Mouse (Mus musculus): Measurements from ENCODE around the gene Dyrk1a.

Dyrk1a gene

DNA sequence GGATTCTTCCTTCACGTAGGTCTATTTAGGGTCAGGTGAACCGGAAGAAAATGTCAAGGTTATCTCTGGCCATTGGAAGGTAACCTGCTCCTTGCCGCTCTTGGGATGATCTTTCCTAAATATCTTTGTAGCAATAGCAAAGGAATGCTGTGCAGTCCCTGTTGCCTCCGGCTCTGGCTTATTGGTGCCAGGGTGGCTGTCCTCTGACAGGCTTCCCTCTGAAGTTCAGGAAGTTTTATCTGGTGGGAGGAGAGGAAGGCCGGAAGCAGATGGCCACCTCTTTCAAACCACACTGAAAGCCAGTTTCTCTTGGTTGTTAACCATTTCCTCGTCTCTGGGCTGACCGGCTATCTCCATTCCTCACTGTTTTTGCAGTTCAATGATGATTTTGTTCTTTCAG lies 10.5 kb upstream of the Dyrk1a start:
- no peak for DNase-seq (ENCODE audit: low spot score in 2 of 2)

- DNase-seq (ENCODE audit: low spot score in 2 of 2): no peak
These were observed 10.0 kb upstream of the Dyrk1a start for GRCm38 (mm10) chr16:94559782-94560181.

- no peak for DNase-seq (ENCODE audit: low spot score in 2 of 2)
These were observed 9.2 kb upstream of the Dyrk1a start for GRCm38 (mm10) chr16:94560618-94561017.

DNA sequence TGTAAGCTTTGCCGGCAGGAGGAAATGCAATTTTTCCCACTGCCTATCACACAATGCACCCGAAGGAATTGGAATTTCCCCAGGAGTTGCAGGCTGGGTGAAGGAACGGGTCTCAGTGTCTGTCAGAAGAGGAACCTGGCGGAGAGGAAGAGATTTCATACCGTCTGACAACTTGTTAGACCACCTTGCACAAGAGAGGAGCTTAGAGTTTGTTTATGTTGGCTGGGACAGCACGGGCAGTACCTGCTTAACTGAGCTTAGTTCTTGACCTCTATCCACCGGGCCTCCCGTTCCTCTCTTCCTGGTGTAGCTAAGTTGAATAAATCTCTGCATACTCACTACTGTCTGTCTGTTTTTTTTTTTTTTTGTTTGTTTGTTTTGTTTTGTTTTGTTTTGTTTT lies 3.7 kb upstream of the Dyrk1a start:
- no peak for DNase-seq (ENCODE audit: low spot score in 2 of 2)

DNA sequence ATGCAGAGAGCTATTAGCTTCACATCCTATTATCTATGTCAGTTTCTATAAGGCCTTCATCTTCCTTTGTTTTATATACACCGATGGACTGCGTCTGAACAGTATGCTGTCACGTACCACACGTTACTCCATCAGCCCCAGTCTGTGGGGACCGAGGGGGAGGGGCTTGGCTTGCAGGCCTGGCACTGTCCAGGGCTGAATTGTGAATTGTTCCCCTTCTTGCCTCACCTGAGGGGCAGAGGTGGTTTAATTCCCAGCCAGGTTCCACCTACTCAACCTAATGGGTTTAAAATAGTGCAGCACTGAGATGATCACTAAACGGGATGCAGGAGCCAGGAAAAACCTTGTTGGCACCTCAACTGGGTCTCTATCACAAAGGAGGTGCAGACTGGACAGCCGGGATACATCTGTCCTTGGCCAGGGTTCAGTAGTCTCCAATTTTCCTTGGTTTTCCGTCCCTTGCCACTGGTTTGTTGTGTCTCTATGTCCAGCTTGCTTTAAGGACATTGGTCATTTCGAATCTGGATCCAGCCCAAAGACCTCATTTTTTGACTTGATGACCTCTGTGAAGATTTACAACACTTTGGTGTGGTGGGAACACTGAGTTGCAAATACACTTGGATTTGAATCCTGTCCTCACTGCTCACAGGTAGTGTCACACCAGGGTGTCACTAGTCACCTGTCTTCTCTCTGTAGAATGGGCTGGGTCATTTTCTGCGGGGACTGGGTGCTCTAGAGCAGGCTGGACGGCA lies 2.8 kb upstream of the Dyrk1a start:
- no peak for DNase-seq (ENCODE audit: low spot score in 2 of 2)

- no peak for DNase-seq (ENCODE audit: low spot score in 2 of 2)
These were observed 2.1 kb upstream of the Dyrk1a start for GRCm38 (mm10) chr16:94567751-94568150.

DNA sequence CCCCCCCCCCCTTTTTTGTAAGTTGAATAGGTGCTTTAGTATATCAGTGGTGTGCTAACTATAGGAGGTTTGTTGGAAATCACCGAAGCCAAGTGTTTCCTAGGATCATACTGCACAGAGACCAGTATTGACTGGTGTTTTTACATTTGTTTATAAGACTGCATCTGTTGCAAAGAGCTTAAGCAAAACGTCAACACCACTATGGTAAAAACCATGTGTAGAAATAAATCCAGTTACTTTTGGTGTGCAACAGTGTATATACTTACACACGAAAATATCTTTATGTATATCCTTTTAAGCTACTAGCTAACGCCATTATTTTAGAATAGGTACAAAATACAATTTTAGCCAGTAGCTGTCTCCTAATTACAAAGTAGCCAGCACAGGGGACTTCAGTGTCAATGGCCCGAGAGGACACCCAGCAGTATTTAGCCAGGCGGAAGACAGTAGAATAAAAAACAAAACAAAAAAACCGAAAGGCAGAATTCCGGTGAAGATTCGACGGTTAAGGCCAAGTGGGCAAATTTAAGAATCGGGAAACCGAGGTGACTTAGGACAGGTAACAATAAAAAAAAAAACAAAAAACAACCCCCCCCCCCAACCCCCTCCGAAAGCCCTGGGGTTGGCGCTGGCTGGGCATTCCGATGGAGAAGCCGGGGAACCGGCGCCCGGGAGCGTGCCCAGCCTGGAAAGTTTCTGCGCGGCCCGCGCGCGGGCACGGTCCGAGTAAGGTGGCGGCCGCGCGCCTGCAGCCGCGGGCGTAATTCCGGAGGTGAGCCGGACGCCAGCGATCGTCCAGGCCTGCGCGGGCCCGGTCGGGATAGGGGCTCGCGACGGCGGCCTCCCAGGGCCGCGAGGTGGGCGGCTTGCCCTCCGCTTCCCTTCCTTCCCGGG lies 1.2 kb upstream of the Dyrk1a start:
- DNase-seq (ENCODE audit: low spot score in 2 of 2): peak; percentile 49 to 62

DNA sequence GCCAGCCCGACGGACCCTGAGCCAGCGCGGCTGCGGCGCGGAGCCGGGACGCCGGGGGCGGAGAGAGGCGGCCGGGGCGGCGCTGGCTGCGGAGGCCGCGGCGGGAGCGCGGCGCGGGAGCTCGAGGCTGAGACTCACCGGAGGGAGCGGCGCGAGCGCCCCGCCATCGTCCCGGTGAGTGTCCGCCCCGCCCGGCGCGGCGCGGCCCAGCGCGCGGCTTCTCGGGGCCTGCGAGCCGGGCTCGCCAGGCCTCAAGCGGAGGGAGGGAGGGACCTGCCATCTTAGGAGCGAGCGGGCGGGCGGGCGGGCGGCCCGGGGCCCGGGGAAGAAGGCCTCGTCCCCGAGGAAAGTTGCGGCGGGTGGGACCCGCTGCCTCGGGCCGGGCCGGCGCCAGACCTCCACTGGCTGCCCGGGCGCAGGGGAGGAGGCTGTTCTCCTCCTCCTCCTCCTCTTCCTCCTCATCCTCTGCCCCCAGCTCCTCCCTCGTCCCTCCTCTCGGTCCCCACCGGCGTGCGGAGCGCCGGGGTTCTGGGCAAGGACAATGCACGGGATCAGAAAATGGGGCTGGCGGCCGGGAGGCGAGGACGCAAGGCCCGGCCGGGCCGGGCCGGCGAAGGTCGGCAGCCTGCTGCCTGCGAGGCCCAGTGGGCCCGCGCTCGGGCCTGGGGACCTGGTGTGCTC lies 691 bp downstream of the Dyrk1a start:
- DNase-seq (ENCODE audit: low spot score in 2 of 2): peak; percentile 19 to 28

- DNase-seq (ENCODE audit: low spot score in 2 of 2): no peak
These were observed 1.5 kb downstream of the Dyrk1a start for GRCm38 (mm10) chr16:94571111-94571993.

DNA sequence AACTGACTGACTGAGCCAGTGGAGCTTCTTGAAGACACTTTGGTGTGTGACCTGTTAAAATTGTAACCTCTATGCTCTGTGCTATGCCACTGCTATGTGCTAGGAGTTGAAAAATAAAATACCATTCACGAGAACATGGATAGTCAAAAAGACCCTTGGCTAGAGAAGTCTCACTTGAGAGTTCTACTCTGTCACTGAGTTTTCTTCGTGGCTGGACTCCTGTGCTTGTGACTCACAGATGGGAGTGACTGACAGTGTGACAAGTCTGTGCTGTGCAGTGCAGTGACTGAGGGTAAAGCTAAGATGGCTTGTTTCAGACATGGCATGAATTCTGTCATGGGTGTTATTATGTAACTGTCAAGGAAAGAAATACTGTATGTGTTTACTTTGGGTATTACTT lies 2.6 kb downstream of the Dyrk1a start:
- no peak for DNase-seq (ENCODE audit: low spot score in 2 of 2)

GRCm38 (mm10) chr16:94574025-94574717 lies 4.4 kb downstream of the Dyrk1a start:
- DNase-seq (ENCODE audit: low spot score in 2 of 2): no peak

- DNase-seq (ENCODE audit: low spot score in 2 of 2): no peak
These were observed 4.9 kb downstream of the Dyrk1a start for GRCm38 (mm10) chr16:94574718-94575094.

DNA sequence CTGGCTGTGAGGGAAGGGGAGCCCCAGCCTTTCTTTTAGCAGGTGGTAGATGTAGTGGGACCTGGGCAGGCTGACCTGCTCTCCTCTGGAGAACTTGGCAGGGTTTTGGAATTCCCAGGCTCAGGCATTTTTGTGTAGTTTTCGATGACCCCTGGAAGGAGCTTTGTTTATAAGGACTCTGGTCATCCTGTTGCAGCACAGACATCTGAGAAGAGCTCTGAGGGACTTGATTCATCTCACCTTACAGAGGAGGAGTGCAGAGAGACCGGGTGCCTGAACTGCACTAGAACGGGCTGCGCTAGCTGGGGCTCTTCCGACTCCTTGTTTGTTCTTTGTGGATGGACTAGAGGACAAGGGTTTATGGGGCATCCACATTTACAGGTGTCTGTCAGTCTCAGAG lies 5.9 kb downstream of the Dyrk1a start:
- no peak for DNase-seq (ENCODE audit: low spot score in 2 of 2)

DNA sequence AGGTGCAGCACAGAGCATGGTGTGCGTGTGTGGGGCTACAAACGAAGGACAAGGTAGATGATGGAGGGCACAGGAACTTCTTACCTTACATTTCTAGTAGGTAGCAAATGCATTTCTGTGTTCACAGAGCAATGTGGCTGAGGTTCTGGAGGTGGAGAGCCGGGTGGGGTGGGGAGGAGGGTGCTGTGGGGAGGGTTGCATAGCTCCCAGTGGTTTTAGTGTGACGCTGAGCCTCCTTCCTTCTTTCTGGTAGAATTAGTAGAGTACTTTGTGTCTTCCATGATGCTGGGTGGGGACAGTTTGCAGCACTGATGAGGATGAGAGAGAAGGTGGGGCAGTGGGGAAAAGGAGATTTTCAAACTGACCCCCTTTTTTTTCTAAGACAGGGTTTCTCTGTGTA lies 9.5 kb downstream of the Dyrk1a start:
- no peak for DNase-seq (ENCODE audit: low spot score in 2 of 2)

- DNase-seq (ENCODE audit: low spot score in 2 of 2): no peak
These were observed 11.1 kb downstream of the Dyrk1a start for GRCm38 (mm10) chr16:94580844-94581405.

- DNase-seq (ENCODE audit: low spot score in 2 of 2): no peak
These were observed 16.7 kb downstream of the Dyrk1a start for GRCm38 (mm10) chr16:94586349-94586990.

DNA sequence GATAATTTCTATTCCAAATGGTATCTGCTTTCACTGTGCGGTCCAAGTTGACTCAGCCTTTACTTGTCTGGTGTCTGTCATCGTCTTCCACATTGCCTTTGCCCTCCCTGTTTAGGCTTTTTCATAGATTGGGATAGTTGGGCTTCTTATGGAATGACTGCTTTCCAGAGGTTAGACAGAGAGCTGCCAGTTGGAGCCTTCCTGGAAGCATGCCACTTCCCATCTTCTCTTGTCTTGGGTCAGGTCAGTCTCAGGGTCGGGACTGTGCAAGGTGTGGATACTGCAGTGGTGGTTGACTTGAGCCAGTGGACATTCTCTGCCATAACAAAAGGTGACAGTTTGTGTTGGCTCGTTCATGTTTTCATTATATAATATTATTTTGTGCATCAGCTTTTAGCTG lies 17.7 kb downstream of the Dyrk1a start:
- no peak for DNase-seq (ENCODE audit: low spot score in 2 of 2)

DNA sequence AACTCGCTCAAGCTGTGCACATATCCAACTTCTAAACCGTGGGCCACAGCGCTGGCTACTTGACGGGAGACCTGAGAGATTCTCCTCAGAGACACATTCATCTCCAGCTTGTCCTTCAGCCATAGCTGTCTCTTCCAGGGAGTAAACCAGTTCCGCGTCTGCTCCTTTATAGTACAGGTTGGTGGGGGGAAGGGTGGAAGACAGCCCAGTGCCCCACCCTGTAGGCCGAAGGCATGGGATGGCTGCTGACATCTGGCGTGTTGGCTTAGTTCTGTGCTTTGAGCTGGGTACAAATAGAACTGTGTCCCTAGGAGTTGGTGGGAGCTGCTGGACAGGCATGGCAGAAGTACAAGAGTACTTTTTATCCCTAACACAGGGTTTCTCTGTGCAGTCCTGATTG lies 18.4 kb downstream of the Dyrk1a start:
- DNase-seq (ENCODE audit: low spot score in 2 of 2): no peak

DNA sequence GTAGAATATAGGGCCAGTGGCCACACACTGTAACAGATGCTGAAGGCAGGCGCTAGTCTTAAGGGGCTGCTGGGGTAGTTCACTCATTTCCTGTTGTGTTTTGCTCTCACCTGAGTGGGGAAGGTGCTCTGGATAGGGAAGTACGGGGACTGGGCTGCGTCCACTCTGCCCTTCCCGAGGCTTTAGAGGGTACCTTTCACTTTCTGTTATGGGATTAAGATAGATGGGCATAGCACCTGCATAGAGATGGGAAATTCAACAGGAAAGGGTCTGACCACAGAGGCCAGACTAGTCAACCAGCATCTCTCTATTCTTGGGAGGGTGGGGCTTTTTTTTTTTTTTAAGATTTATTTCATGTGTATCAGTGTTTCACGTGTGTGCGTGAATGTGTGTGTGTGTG lies 19.2 kb downstream of the Dyrk1a start:
- DNase-seq (ENCODE audit: low spot score in 2 of 2): no peak

DNA sequence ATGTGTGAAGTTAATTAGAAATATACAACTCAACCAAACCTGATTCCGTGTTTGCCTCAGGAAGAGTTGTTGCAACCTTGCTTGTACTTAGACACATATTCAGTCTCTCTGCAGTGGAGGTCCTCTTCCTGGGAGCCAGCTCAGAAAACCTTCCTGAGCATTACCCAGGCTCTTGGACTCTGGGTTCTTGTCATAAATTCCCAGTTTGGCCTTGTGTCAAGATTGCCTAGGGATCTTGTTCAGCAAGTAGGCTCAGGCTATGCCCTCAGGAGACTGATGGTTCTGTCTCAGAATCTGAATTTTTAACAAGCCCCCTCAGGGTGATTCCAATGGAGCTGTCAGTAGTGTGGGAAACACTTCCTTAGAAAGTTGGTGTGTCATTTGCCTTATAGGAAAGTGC lies 19.8 kb downstream of the Dyrk1a start:
- DNase-seq (ENCODE audit: low spot score in 2 of 2): no peak
